Comparison of ENCODE assay signal across 8 mouse cellular contexts in genomic region chr3:103737061-103737754, GRCm38 (mm10). TPM values are rescaled to one million over a fixed set of nuclear protein-coding genes. Genes with fewer than 3 reads are reported as not detected.
DNase-seq lines count a peak whose midpoint lies in the region; ATAC-seq and TF ChIP-seq lines count a peak whose summit lies in the region.

No protein-coding gene starts in this region.

- H3K27me3 ChIP-seq in forebrain, postnatal 0 days (ENCODE audit: insufficient read depth, low read length): no peaks in the 10 kb centered on the region
- H3K27me3 ChIP-seq in hindbrain, embryonic 12.5 days: no peaks in the 10 kb centered on the region
- no peaks in the 10 kb centered on the region for H3K27me3 ChIP-seq in liver, embryonic 11.5 days (replicated peaks; ENCODE audit: control insufficient read depth, insufficient read depth, low read length)
- H3K27me3 ChIP-seq in neural tube, embryonic 14.5 days (ENCODE audit: control insufficient read depth, insufficient read depth, low read length): no peaks in the 10 kb centered on the region

- DNase-seq in adrenal gland, adult (ENCODE audit: inconsistent age in 2 of 2, low spot score in 1 of 2): peak; percentile 44 to 64
- no peak for DNase-seq in adrenal gland, postnatal 4 days (ENCODE audit: low spot score in 2 of 2)
- peak; percentile 50 for DNase-seq in forebrain, postnatal 0 days
- DNase-seq in liver, embryonic 11.5 days (ENCODE audit: low spot score): no peak
- DNase-seq in natural killer cell, adult 2 months (ENCODE audit: low spot score in 2 of 2): no peak

- no peak overlapping the region for H3K27ac ChIP-seq in brown adipose tissue, adult 24 weeks (replicated peaks; ENCODE audit: low read depth, low read length)
- peak overlapping the region; percentile 76 for H3K27ac ChIP-seq in forebrain, postnatal 0 days (ENCODE audit: low read depth, low read length)
- peak overlapping the region; percentile 91 for H3K27ac ChIP-seq in hindbrain, embryonic 12.5 days
- peak overlapping the region; percentile 38; the same call in 1 of the 2 replicates for H3K27ac ChIP-seq in liver, embryonic 11.5 days (ENCODE audit: low read depth, low read length)
- peak overlapping the region; percentile 60 for H3K27ac ChIP-seq in neural tube, embryonic 14.5 days (ENCODE audit: low read depth, low read length)

- peak overlapping the region; percentile 22; the same call in 1 of the 2 replicates for H3K9ac ChIP-seq in forebrain, postnatal 0 days
- peak overlapping the region; percentile 49 for H3K9ac ChIP-seq in hindbrain, embryonic 12.5 days
- H3K9ac ChIP-seq in liver, embryonic 11.5 days (ENCODE audit: low read depth, low read length): no peak overlapping the region
- H3K9ac ChIP-seq in neural tube, embryonic 14.5 days (replicated peaks; ENCODE audit: low read depth, low read length): 0 out of 2 replicates have a peak overlapping the region, but pooled peaks have one; percentile 8

- TF ChIP-seq CTCF in forebrain, postnatal 0 days (IDR thresholded peaks at IDR 0.05; ENCODE audit: low read depth): no peak

- H3K9me3 ChIP-seq in forebrain, postnatal 0 days (ENCODE audit: low read length): no peaks in the 10 kb centered on the region
- H3K9me3 ChIP-seq in hindbrain, embryonic 12.5 days (replicated peaks): no peaks in the 10 kb centered on the region
- H3K9me3 ChIP-seq in liver, embryonic 11.5 days (ENCODE audit: control insufficient read depth, low read length): no peaks in the 10 kb centered on the region
- H3K9me3 ChIP-seq in neural tube, embryonic 14.5 days (ENCODE audit: control insufficient read depth, low read length): no peaks in the 10 kb centered on the region

- peaks cover 4% of the 10 kb centered on the region; the same call in 1 of the 2 replicates for H3K36me3 ChIP-seq in forebrain, postnatal 0 days (ENCODE audit: insufficient read depth)
- peaks cover 3% of the 10 kb centered on the region; the same call in 1 of the 2 replicates for H3K36me3 ChIP-seq in hindbrain, embryonic 12.5 days
- no peaks in the 10 kb centered on the region; the same call in none of the 2 replicates for H3K36me3 ChIP-seq in liver, embryonic 11.5 days (ENCODE audit: control insufficient read depth, insufficient read depth, low read length)
- H3K36me3 ChIP-seq in neural tube, embryonic 14.5 days (ENCODE audit: control insufficient read depth, insufficient read depth, low read length): no peaks in the 10 kb centered on the region

- no peak for ATAC-seq in forebrain, postnatal 0 days
- ATAC-seq in hindbrain, embryonic 12.5 days (ENCODE audit: low FRiP score): 0 out of 2 replicates have a peak, but pooled peaks have one; percentile 1
- ATAC-seq in liver, embryonic 11.5 days (replicated peaks; ENCODE audit: low FRiP score): 0 out of 2 replicates have a peak, but pooled peaks have one; percentile 5
- ATAC-seq in neural tube, embryonic 14.5 days (ENCODE audit: low read depth): no peak

- peak overlapping the region; percentile 26; the same call in 1 of the 2 replicates for H3K4me3 ChIP-seq in brown adipose tissue, adult 24 weeks (ENCODE audit: insufficient read depth, low read depth, low read length)
- no peak overlapping the region for H3K4me3 ChIP-seq in forebrain, postnatal 0 days (ENCODE audit: low read depth, low read length)
- peak overlapping the region; percentile 22 for H3K4me3 ChIP-seq in hindbrain, embryonic 12.5 days
- peak overlapping the region; percentile 34 for H3K4me3 ChIP-seq in liver, embryonic 11.5 days (ENCODE audit: low read depth, low read length)
- H3K4me3 ChIP-seq in neural tube, embryonic 14.5 days (ENCODE audit: low read depth, low read length): no peak overlapping the region

- WGBS in forebrain, postnatal 0 days: 35% methylated on average over 16 of the region's 16 CpGs
- WGBS in hindbrain, embryonic 12.5 days: 54% methylated on average over 16 of the region's 16 CpGs
- 63% methylated on average over 16 of the region's 16 CpGs for WGBS in liver, embryonic 11.5 days
- WGBS in neural tube, embryonic 14.5 days: 27% methylated on average over 16 of the region's 16 CpGs

- 0 out of 2 replicates have a peak, but pooled peaks cover 2% of the 10 kb centered on the region for H3K4me1 ChIP-seq in brown adipose tissue, adult 24 weeks (ENCODE audit: control insufficient read depth, insufficient read depth, insufficient read length, low read length)
- peaks cover 19% of the 10 kb centered on the region for H3K4me1 ChIP-seq in forebrain, postnatal 0 days (ENCODE audit: insufficient read depth)
- peaks cover 59% of the 10 kb centered on the region for H3K4me1 ChIP-seq in hindbrain, embryonic 12.5 days
- H3K4me1 ChIP-seq in liver, embryonic 11.5 days (replicated peaks; ENCODE audit: control insufficient read depth, insufficient read depth, low read length): peaks cover 14% of the 10 kb centered on the region
- H3K4me1 ChIP-seq in neural tube, embryonic 14.5 days (ENCODE audit: control insufficient read depth, insufficient read depth, low read length): peaks cover 25% of the 10 kb centered on the region

- H3K4me2 ChIP-seq in forebrain, postnatal 0 days (ENCODE audit: low read depth): peak overlapping the region; percentile 48
- H3K4me2 ChIP-seq in hindbrain, embryonic 12.5 days (replicated peaks): peak overlapping the region; percentile 47
- peak overlapping the region; percentile 67 for H3K4me2 ChIP-seq in liver, embryonic 11.5 days
- H3K4me2 ChIP-seq in neural tube, embryonic 14.5 days (ENCODE audit: low read depth, low read length): peak overlapping the region; percentile 45; the same call in 1 of the 2 replicates

RNA-seq across cellular contexts. Expression of gene Olfml3, which starts 0.6 kb away (rescaled TPM):
- total RNA-seq in adrenal gland, postnatal 4 days (2021): 10 to 100 TPM; 31.6 to 33.6 TPM
- 1.3 and 2.5 TPM in 2 replicates for polyA plus RNA-seq in brown adipose tissue, adult 24 weeks (2012; ENCODE audit: insufficient read depth, insufficient read length, missing spikeins)
- total RNA-seq in forebrain, postnatal 0 days (2014; rRNA removed): 5.3 and 7.9 TPM in 2 replicates
- 5.5 and 6.4 TPM in 2 replicates for polyA plus RNA-seq in forebrain, postnatal 0 days (2015; fragmentation: Nextera tagmentation; extraction: Ambion mirVana)
- polyA plus RNA-seq in hindbrain, embryonic 12.5 days (2016; fragmentation: Nextera tagmentation; extraction: Ambion mirVana): 16.9 and 18.3 TPM in 2 replicates
- polyA plus RNA-seq in liver, embryonic 11.5 days (2014; fragmentation: Nextera tagmentation; extraction: Ambion mirVana): 7.8 and 8.5 TPM in 2 replicates
- polyA plus RNA-seq in neural tube, embryonic 14.5 days (2014; fragmentation: Nextera tagmentation; extraction: Ambion mirVana): 3.3 and 15.7 TPM in 2 replicates

RNA-seq across cellular contexts. Expression of gene Gm10964, which starts 2.0 kb away (rescaled TPM):
- not detected for total RNA-seq in adrenal gland, postnatal 4 days (2021)
- not detected in 2 replicates for polyA plus RNA-seq in brown adipose tissue, adult 24 weeks (2012; ENCODE audit: insufficient read depth, insufficient read length, missing spikeins)
- not detected in 2 replicates for total RNA-seq in forebrain, postnatal 0 days (2014; rRNA removed)
- polyA plus RNA-seq in forebrain, postnatal 0 days (2015; fragmentation: Nextera tagmentation; extraction: Ambion mirVana): not detected in 2 replicates
- polyA plus RNA-seq in hindbrain, embryonic 12.5 days (2016; fragmentation: Nextera tagmentation; extraction: Ambion mirVana): not detected in 2 replicates
- not detected in 2 replicates for polyA plus RNA-seq in liver, embryonic 11.5 days (2014; fragmentation: Nextera tagmentation; extraction: Ambion mirVana)
- not detected in 2 replicates for polyA plus RNA-seq in neural tube, embryonic 14.5 days (2014; fragmentation: Nextera tagmentation; extraction: Ambion mirVana)

RNA-seq across cellular contexts. Expression of gene Hipk1, which starts 54.2 kb away (rescaled TPM):
- total RNA-seq in adrenal gland, postnatal 4 days (2021): 100 to 1,000 TPM; 126 to 134 TPM
- polyA plus RNA-seq in brown adipose tissue, adult 24 weeks (2012; ENCODE audit: insufficient read depth, insufficient read length, missing spikeins): 48.2 and 54.0 TPM in 2 replicates
- total RNA-seq in forebrain, postnatal 0 days (2014; rRNA removed): 36.1 and 47.4 TPM in 2 replicates
- 4.2 and 5.6 TPM in 2 replicates for polyA plus RNA-seq in forebrain, postnatal 0 days (2015; fragmentation: Nextera tagmentation; extraction: Ambion mirVana)
- polyA plus RNA-seq in hindbrain, embryonic 12.5 days (2016; fragmentation: Nextera tagmentation; extraction: Ambion mirVana): 16.5 and 17.1 TPM in 2 replicates
- 15.5 and 15.7 TPM in 2 replicates for polyA plus RNA-seq in liver, embryonic 11.5 days (2014; fragmentation: Nextera tagmentation; extraction: Ambion mirVana)
- polyA plus RNA-seq in neural tube, embryonic 14.5 days (2014; fragmentation: Nextera tagmentation; extraction: Ambion mirVana): 17.9 and 18.5 TPM in 2 replicates

Comparison
In these comparisons a context has a peak if more than half of its experiments do, and no peak if none do; other contexts are left out.
1. DNase-seq: peak in adrenal gland, adult (2 of 2) and forebrain, postnatal 0 days (single experiment); none in adrenal gland, postnatal 4 days (0 of 2), liver, embryonic 11.5 days (single experiment) and natural killer cell, adult 2 months (0 of 2).
2. H3K4me3 ChIP-seq: peak in brown adipose tissue, adult 24 weeks (single experiment), hindbrain, embryonic 12.5 days (single experiment) and liver, embryonic 11.5 days (single experiment); none in forebrain, postnatal 0 days (single experiment) and neural tube, embryonic 14.5 days (single experiment).
3. ATAC-seq: peak in hindbrain, embryonic 12.5 days (single experiment) and liver, embryonic 11.5 days (single experiment); none in forebrain, postnatal 0 days (single experiment) and neural tube, embryonic 14.5 days (single experiment).
4. Peak in every context shown above with its lines, with median percentiles within 50 percentile points of each other: H3K4me2 ChIP-seq.